Mouse (Mus musculus) lung, adult 2 months (tissue): ENCODE measurements at regions not wholly inside any gene's neighbourhood (a gene's known extent, or its start where the extent isn't known, plus 50 kb on each side); places are given as distances from the start of the nearest gene placed in this dataset.

ENCODE experiments used
- CTCF ChIP-seq: fragments of 200-500 bp; IDR thresholded peaks from 2 replicates; pipeline ENCODE4 v1.5.1; 2011; ENCODE audit warnings: mild to moderate bottlenecking, low read length, control low read depth; ENCODE audit not compliant: insufficient read depth
- POLR2A ChIP-seq: fragments of 200-500 bp; IDR thresholded peaks from 2 replicates; pipeline ENCODE4 v1.6.1; 2011; ENCODE audit warnings: low read depth, mild to moderate bottlenecking, control low read depth, low read length, borderline replicate concordance; ENCODE audit errors: extremely low read depth

DNA sequence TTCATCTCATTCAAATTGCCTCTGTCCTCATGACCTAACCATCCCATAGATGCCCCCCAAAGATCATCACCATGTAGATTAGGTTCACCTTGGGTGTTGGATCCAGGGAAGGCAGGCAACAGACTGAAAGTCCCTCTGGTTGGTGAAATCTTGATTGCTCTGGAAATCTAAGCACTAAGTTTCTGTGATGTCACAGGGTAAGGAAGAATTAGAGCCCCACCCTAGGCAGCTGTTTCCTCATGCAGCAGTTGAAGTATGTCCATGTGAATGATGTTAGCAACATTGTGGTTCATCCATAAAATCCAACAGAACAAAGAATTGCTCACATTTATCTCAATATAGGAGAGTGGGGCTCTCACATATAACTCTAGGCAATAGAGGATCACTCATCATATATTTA, 175.5 kb downstream of the Plk2 start:
- no peak for TF ChIP-seq POLR2A
- TF ChIP-seq CTCF: no peak
